Mouse (Mus musculus) intestine, postnatal 0 days (tissue): Measurements from ENCODE around the gene F11r. TPM values are rescaled to one million over a fixed set of nuclear protein-coding genes. Genes with fewer than 3 reads are reported as not detected.

Experiments used
- ATAC-seq: fragments of 200-750 bp; cut with Nextera tagmentation; 2 replicates; pipeline ENCODE4 v1.8.0; 2017; ENCODE audit warnings: mild to moderate bottlenecking, moderate TSS enrichment, moderate library complexity
- H3K27ac ChIP-seq: fragments of 300-500 bp; sonication (generic); 2 replicates; pipeline ENCODE4 v1.5.1; 2014; ENCODE audit warnings: mild to moderate bottlenecking, low read depth, low read length, moderate library complexity
- H3K27me3 ChIP-seq: fragments of 300-500 bp; sonication (generic); replicated peaks from 2 replicates; pipeline ENCODE4 v1.6.1; 2014; ENCODE audit warnings: low read length, mixed read lengths; ENCODE audit not compliant: control insufficient read depth, insufficient read depth
- H3K36me3 ChIP-seq: fragments of 300-500 bp; sonication (generic); 2 replicates; pipeline ENCODE4 v1.6.1; 2014; ENCODE audit warnings: mild to moderate bottlenecking, moderate library complexity; ENCODE audit not compliant: control insufficient read depth, insufficient read depth
- H3K4me1 ChIP-seq: fragments of 300-500 bp; sonication (generic); replicated peaks from 2 replicates; pipeline ENCODE4 v1.6.1; 2014; ENCODE audit warnings: antibody characterized with exemption, low read length, mixed read lengths; ENCODE audit not compliant: control insufficient read depth, insufficient read depth
- H3K4me2 ChIP-seq: fragments of 300-500 bp; sonication (generic); replicated peaks from 2 replicates; pipeline ENCODE4 v1.6.1; 2014; ENCODE audit warnings: low read depth, mild to moderate bottlenecking, moderate library complexity
- H3K4me3 ChIP-seq: fragments of 300-500 bp; sonication (generic); 2 replicates; pipeline ENCODE4 v1.5.1; 2014; ENCODE audit warnings: low read depth, low read length
- H3K9ac ChIP-seq: fragments of 300-500 bp; sonication (generic); 2 replicates; pipeline ENCODE4 v1.6.1; 2014; ENCODE audit warnings: mild to moderate bottlenecking, low read depth, low read length
- H3K9me3 ChIP-seq: fragments of 300-500 bp; sonication (generic); 2 replicates; pipeline ENCODE4 v1.6.1; 2016; ENCODE audit warnings: mixed run types; ENCODE audit not compliant: control insufficient read depth
- CTCF ChIP-seq: sonication (generic); IDR thresholded peaks from 2 replicates; pipeline ENCODE4 v1.5.1; 2016; ENCODE audit warnings: low read depth, mild to moderate bottlenecking, control low read depth, antibody characterized with exemption, moderate library complexity
- WGBS: fragments of 180-500 bp; shearing (Covaris S2); extraction: QIAGEN DNeasy Blood & Tissue Kit; methylation state at CpG from one replicate; pipeline ENCODE4 v1.1.7; 2014; 5-methylcytosine and 5-hydroxymethylcytosine counted together
- polyA plus RNA-seq: library from polyadenylated mRNA; unstranded; fragments of >200 nt; fragmentation: Nextera tagmentation; extraction: Ambion mirVana; gene quantifications from 2 replicates; pipeline ENCODE4 v1.2.1, GENCODE M21; 2015

The F11r gene
- polyA plus RNA-seq, 1 experiment from 2014 or later: 72.5 TPM

GRCm38 (mm10) chr1:171460551-171461503, 23.5 kb downstream of the F11r start:
- peaks cover 39% of the 10 kb centered on the region for H3K36me3 ChIP-seq
- 88% methylated on average over 22 of the region's 22 CpGs for WGBS

GRCm38 (mm10) chr1:171463133-171463532, 25.8 kb downstream of the F11r start:
- Histone ChIP-seq H3K4me1 (no peaks in the 10 kb centered on the region), H3K36me3 (peaks cover 39% of the 10 kb centered on the region), H3K4me3 (no peak overlapping the region), H3K9ac (no peak overlapping the region), H3K27me3 (no peaks in the 10 kb centered on the region), H3K27ac (no peak overlapping the region), H3K9me3 (no peaks in the 10 kb centered on the region), H3K4me2 (no peak overlapping the region)
- TF ChIP-seq CTCF: peak; percentile 23; the same call in 1 of the 2 replicates
- WGBS: 93% methylated on average over 3 of the region's 3 CpGs
- no peak for ATAC-seq

More at GRCm38 (mm10) chr1:171460551-171461503, 23.5 kb downstream of the F11r start:
- Histone ChIP-seq H3K27me3 (no peaks in the 10 kb centered on the region), H3K4me2 (no peak overlapping the region), H3K4me3 (no peak overlapping the region), H3K4me1 (no peaks in the 10 kb centered on the region), H3K9me3 (no peaks in the 10 kb centered on the region), H3K9ac (no peak overlapping the region), H3K27ac (no peak overlapping the region)
- no peak for TF ChIP-seq CTCF
- ATAC-seq: no peak

DNA sequence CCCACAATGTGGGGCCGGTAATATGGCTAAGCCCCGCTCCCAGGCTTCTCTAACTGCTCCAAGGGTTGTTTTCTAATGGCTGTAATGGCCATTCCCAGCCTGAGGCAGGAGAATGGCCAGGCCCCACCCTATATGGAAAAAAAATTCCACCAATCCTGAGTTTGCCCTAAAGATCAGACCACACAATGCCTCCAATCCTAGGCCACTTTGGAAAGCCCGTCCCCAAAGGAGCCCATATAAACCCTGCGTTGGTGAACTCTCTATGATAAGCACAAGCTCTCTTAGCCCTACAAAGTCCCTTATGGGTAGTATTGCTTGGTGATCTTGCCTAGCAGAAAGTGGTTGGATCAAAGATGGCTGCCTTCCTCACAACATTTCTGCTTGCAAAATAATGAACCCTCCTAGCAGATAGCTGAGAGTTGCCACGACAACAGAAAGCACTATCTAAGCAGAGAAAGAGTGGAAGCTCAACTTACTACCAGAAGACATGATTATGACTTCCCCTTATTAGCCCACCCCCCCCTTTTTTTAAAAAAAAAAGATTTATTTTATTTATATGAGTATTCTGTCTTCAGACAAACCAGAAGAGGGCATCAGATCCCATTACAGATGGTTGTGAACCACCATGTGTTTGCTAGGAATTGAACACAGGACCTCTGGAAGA, 28.5 kb downstream of the F11r start:
- Histone ChIP-seq H3K9me3 (no peaks in the 10 kb centered on the region), H3K27ac (no peak overlapping the region), H3K27me3 (no peaks in the 10 kb centered on the region), H3K9ac (no peak overlapping the region), H3K36me3 (peaks cover 32% of the 10 kb centered on the region), H3K4me3 (no peak overlapping the region), H3K4me2 (no peak overlapping the region), H3K4me1 (no peaks in the 10 kb centered on the region)
- 93% methylated on average over 5 of the region's 5 CpGs for WGBS
- no peak for TF ChIP-seq CTCF
- no peak for ATAC-seq

- Histone ChIP-seq H3K9me3 (no peaks in the 10 kb centered on the region), H3K27ac (no peak overlapping the region), H3K4me2 (no peak overlapping the region), H3K36me3 (peaks cover 25% of the 10 kb centered on the region), H3K27me3 (no peaks in the 10 kb centered on the region), H3K4me1 (no peaks in the 10 kb centered on the region), H3K9ac (no peak overlapping the region), H3K4me3 (no peak overlapping the region)
- no peak for TF ChIP-seq CTCF
- ATAC-seq: no peak
- WGBS: 86% methylated on average over 4 of the region's 4 CpGs
These were observed 29.2 kb downstream of the F11r start for GRCm38 (mm10) chr1:171466565-171466964.

GRCm38 (mm10) chr1:171469678-171470077, 32.3 kb downstream of the F11r start:
- Histone ChIP-seq H3K27me3 (no peaks in the 10 kb centered on the region), H3K27ac (no peak overlapping the region), H3K9ac (no peak overlapping the region), H3K36me3 (no peaks in the 10 kb centered on the region), H3K9me3 (no peaks in the 10 kb centered on the region), H3K4me3 (no peak overlapping the region), H3K4me1 (no peaks in the 10 kb centered on the region), H3K4me2 (no peak overlapping the region)
- no peak for TF ChIP-seq CTCF
- no peak for ATAC-seq
- WGBS: 62% methylated on average over 3 of the region's 3 CpGs

- H3K4me3 ChIP-seq: no peak overlapping the region
- no peak for ATAC-seq
- H3K36me3 ChIP-seq: no peaks in the 10 kb centered on the region
- H3K4me2 ChIP-seq: no peak overlapping the region
- no peaks in the 10 kb centered on the region for H3K4me1 ChIP-seq
- 28% methylated on average over 7 of the region's 7 CpGs for WGBS
- no peaks in the 10 kb centered on the region for H3K27me3 ChIP-seq
- H3K9ac ChIP-seq: no peak overlapping the region
- no peaks in the 10 kb centered on the region for H3K9me3 ChIP-seq
- peak; percentile 90 for TF ChIP-seq CTCF
- no peak overlapping the region for H3K27ac ChIP-seq
These were observed 33.1 kb downstream of the F11r start for GRCm38 (mm10) chr1:171470371-171470871.
